Mouse (Mus musculus) stomach, postnatal 0 days (tissue): Measurements from ENCODE around the gene Mcmbp.

Source experiments
- CTCF ChIP-seq: IDR thresholded peaks from 2 replicates; pipeline ENCODE4 v1.5.1; 2016; ENCODE audit warnings: antibody characterized with exemption, low read depth, mild to moderate bottlenecking, moderate library complexity
- EP300 ChIP-seq: optimal IDR thresholded peaks from 2 replicates; pipeline ENCODE3; 2016; ENCODE audit warnings: antibody characterized with exemption

GRCm38 (mm10) chr7:128744684-128745485, 4.6 kb upstream of the Mcmbp start, which contains the start of gene Sec23ip:
- TF ChIP-seq CTCF = no peak
- TF ChIP-seq EP300 = peak; percentile 100
